Mouse (Mus musculus) heart, adult 2 months (tissue): ENCODE results near the gene Crip2. TPM values are rescaled to one million over a fixed set of nuclear protein-coding genes. Genes with fewer than 3 reads are reported as not detected.

Source experiments
- DNase-seq, 2 experiments: peaks; one replicate each; pipeline ENCODE4 v3.0.0; 2021
- H3K27ac ChIP-seq: fragments of 200-600 bp; 2 replicates; pipeline ENCODE4 v1.8.1; 2022
- H3K27me3 ChIP-seq: fragments of 200-500 bp; 2 replicates; pipeline ENCODE4 v1.6.1; 2012; ENCODE audit warnings: mild to moderate bottlenecking, low read length, inconsistent platforms, mixed read lengths; ENCODE audit not compliant: control insufficient read depth, insufficient read depth
- H3K36me3 ChIP-seq: fragments of 200-500 bp; 2 replicates; pipeline ENCODE4 v1.6.1; 2012; ENCODE audit warnings: low read length, inconsistent platforms; ENCODE audit not compliant: control insufficient read depth, insufficient read depth
- H3K4me1 ChIP-seq: fragments of 200-500 bp; 2 replicates; pipeline ENCODE4 v1.6.1; 2011; ENCODE audit warnings: low read length; ENCODE audit not compliant: control insufficient read depth, insufficient read depth
- H3K4me3 ChIP-seq: fragments of 200-600 bp; 2 replicates; pipeline ENCODE4 v1.8.1; 2022
- H3K79me2 ChIP-seq: fragments of 200-500 bp; replicated peaks from 2 replicates; pipeline ENCODE4 v1.6.1; 2012; ENCODE audit warnings: mild to moderate bottlenecking, inconsistent platforms, low read length, moderate library complexity, mixed read lengths; ENCODE audit not compliant: control insufficient read depth, insufficient read depth
- H3K9ac ChIP-seq: fragments of 200-500 bp; 2 replicates; pipeline ENCODE4 v1.6.1; 2012; ENCODE audit warnings: low read depth, mild to moderate bottlenecking, control low read depth, inconsistent platforms, low read length, mixed read lengths
- CTCF ChIP-seq: fragments of 200-600 bp; IDR thresholded peaks from 2 replicates; pipeline ENCODE4 v1.8.1; 2022; ENCODE audit warnings: antibody characterized with exemption, mild to moderate bottlenecking, moderate library complexity
- EP300 ChIP-seq: fragments of 200-500 bp; IDR thresholded peaks from 2 replicates; pipeline ENCODE4 v1.6.1; 2011; ENCODE audit warnings: low read depth, low read length, control low read depth; ENCODE audit not compliant: insufficient read depth
- POLR2A ChIP-seq: fragments of 200-500 bp; IDR thresholded peaks from 2 replicates; pipeline ENCODE4 v1.6.1; 2011; ENCODE audit warnings: mild to moderate bottlenecking, low read depth, low read length, control low read depth; ENCODE audit not compliant: insufficient read depth
- WGBS: fragments of 180-500 bp; shearing (Covaris S2); methylation state at CpG from one replicate; pipeline ENCODE4 v1.1.7; 2018; 5-methylcytosine and 5-hydroxymethylcytosine counted together
- intact Hi-C: fragments of 180-260 bp; cut with DNase I; formaldehyde crosslinking; loops from one replicate; pipeline ENCODE4 v1.15.1; 2025
- polyA plus RNA-seq: library from polyadenylated mRNA; depleted of rRNA; stranded (reverse); fragments of >200 nt; gene quantifications from 2 replicates; pipeline ENCODE4 v1.2.3, GENCODE M21; 2012
- total RNA-seq, 2 experiments: library from RNA; stranded (reverse); gene quantifications; 2 replicates each; pipeline ENCODE4 v1.2.3; 2021

Crip2 gene
- total and polyA plus RNA-seq, 3 experiments, result 1,390 to 3,159 (median 1,660) TPM

GRCm38 (mm10) chr12:113100448-113101076, 39.5 kb upstream of the Crip2 start:
- H3K4me3 ChIP-seq, result no peak overlapping the region
- no peaks in the 10 kb centered on the region for H3K36me3 ChIP-seq
- H3K27me3 ChIP-seq, result no peaks in the 10 kb centered on the region
- peaks cover 14% of the 10 kb centered on the region for H3K4me1 ChIP-seq
- peaks cover 11% of the 10 kb centered on the region for H3K79me2 ChIP-seq
- WGBS, result 54% methylated on average over 5 of the region's 5 CpGs
- peak overlapping the region; percentile 23; the same call in 1 of the 2 replicates for H3K27ac ChIP-seq
- TF ChIP-seq POLR2A, result no peak
- TF ChIP-seq EP300, result no peak
- TF ChIP-seq CTCF, result no peak
- peak; percentile 70 to 74 for DNase-seq
- intact Hi-C loops, result loop anchor here (2.0 to 10.0 kb wide), 2 partner anchors 96 to 226 kb away; no protein-coding TSS in a partner anchor
- no peak overlapping the region for H3K9ac ChIP-seq

- intact Hi-C loops, result loop anchor here (2.0 to 10.0 kb wide), 2 partner anchors 97 to 227 kb away; no protein-coding TSS in a partner anchor
- Histone ChIP-seq H3K9ac (no peak overlapping the region), H3K79me2 (peaks cover 13% of the 10 kb centered on the region), H3K4me1 (peaks cover 14% of the 10 kb centered on the region), H3K4me3 (no peak overlapping the region), H3K27ac (peak overlapping the region; percentile 23; the same call in 1 of the 2 replicates), H3K36me3 (no peaks in the 10 kb centered on the region), H3K27me3 (no peaks in the 10 kb centered on the region)
- 63% methylated on average over 9 of the region's 9 CpGs for WGBS
- no peak for TF ChIP-seq EP300
- TF ChIP-seq POLR2A, result no peak
- no peak for TF ChIP-seq CTCF
- no peak for DNase-seq
Measured at GRCm38 (mm10) chr12:113101251-113101960, 38.6 kb upstream of the Crip2 start.

- no peaks in the 10 kb centered on the region for H3K36me3 ChIP-seq
- H3K27ac ChIP-seq, result no peak overlapping the region
- peaks cover 16% of the 10 kb centered on the region for H3K79me2 ChIP-seq
- H3K4me3 ChIP-seq, result no peak overlapping the region
- no peak overlapping the region for H3K9ac ChIP-seq
- H3K27me3 ChIP-seq, result no peaks in the 10 kb centered on the region
- peaks cover 21% of the 10 kb centered on the region for H3K4me1 ChIP-seq
- TF ChIP-seq CTCF, result peak; percentile 80
- no peak for TF ChIP-seq POLR2A
- no peak for TF ChIP-seq EP300
- intact Hi-C loops, result loop anchor here (10.0 kb wide), 1 partner anchor 228 kb away; no protein-coding TSS in a partner anchor
- WGBS, result 54% methylated on average over 6 of the region's 6 CpGs
- peak; percentile 71 for DNase-seq
Measured at GRCm38 (mm10) chr12:113102461-113102860, 37.6 kb upstream of the Crip2 start.

- H3K27me3 ChIP-seq, result no peaks in the 10 kb centered on the region
- intact Hi-C loops, result loop anchor here (10.0 kb wide), 1 partner anchor 229 kb away; no protein-coding TSS in a partner anchor
- H3K36me3 ChIP-seq, result no peaks in the 10 kb centered on the region; the same call in 1 of the 2 replicates
- H3K79me2 ChIP-seq, result peaks cover 12% of the 10 kb centered on the region
- no peak for DNase-seq
- no peak overlapping the region for H3K4me3 ChIP-seq
- H3K27ac ChIP-seq, result no peak overlapping the region
- WGBS, result 76% methylated on average over 8 of the region's 8 CpGs
- TF ChIP-seq CTCF, result peak; percentile 48
- TF ChIP-seq POLR2A, result no peak
- peaks cover 25% of the 10 kb centered on the region for H3K4me1 ChIP-seq
- no peak overlapping the region for H3K9ac ChIP-seq
Measured at GRCm38 (mm10) chr12:113103846-113104451, 36.1 kb upstream of the Crip2 start.

GRCm38 (mm10) chr12:113106386-113106785, 33.6 kb upstream of the Crip2 start:
- no peak for DNase-seq
- peaks cover 21% of the 10 kb centered on the region for H3K4me1 ChIP-seq
- no peak overlapping the region for H3K4me3 ChIP-seq
- no peaks in the 10 kb centered on the region; the same call in 1 of the 2 replicates for H3K36me3 ChIP-seq
- 60% methylated on average over 6 of the region's 6 CpGs for WGBS
- H3K27ac ChIP-seq, result peak overlapping the region; percentile 15; the same call in 1 of the 2 replicates
- intact Hi-C loops, result loop anchor here (10.0 kb wide), 1 partner anchor 232 kb away; no protein-coding TSS in a partner anchor
- H3K79me2 ChIP-seq, result peaks cover 15% of the 10 kb centered on the region
- no peaks in the 10 kb centered on the region for H3K27me3 ChIP-seq
- TF ChIP-seq CTCF, result no peak
- no peak for TF ChIP-seq EP300
- TF ChIP-seq POLR2A, result no peak
- no peak overlapping the region for H3K9ac ChIP-seq
